Mouse (Mus musculus): ENCODE measurements around the gene Rimbp3.

DNA sequence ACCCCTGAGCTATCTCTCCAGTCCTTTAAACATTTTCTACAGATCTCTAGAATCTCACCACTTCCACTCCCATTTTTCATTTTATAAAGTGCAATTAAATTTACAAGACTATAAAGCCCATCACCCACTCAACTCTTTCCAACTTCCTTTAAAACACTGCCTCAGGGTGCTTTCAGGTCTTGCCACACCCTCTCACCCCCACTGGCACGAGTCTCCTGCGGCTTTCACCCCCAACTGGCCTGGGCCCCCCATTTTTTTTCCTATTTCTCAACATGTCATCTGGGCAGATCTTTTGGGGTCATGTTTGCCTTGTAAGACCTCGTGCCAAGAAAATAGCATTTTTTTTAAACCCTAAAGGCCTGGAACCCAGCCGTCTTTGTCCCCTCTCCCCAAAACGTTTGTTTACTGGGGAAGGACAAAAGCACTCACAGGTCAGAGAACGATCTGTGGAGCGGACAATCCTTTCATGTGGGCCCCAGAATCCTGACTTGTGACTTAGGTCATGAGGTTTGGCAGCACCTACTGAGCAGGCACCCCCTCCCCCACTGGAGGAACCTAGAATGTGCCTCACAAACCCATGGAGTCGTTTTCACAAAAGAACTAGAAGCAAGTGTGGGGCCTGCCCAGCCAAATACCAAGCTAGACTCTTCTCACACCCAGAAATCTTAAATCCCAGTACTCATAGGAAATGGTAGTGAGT, 8.7 kb downstream of the Rimbp3 start:
- no peak for TF ChIP-seq CTCF (conservative IDR thresholded peaks at IDR 0.05 in 1 of 2, IDR thresholded peaks at IDR 0.05 in 1 of 2; ENCODE audit: low read depth in 2 of 2, low read length in 2 of 2)
- no peak for TF ChIP-seq EP300 (IDR thresholded peaks at IDR 0.05; ENCODE audit: low read length)
- TF ChIP-seq TCF12 (IDR thresholded peaks at IDR 0.05; ENCODE audit: low read depth, low read length): no peak
- TF ChIP-seq E2F4 (IDR thresholded peaks at IDR 0.05; ENCODE audit: insufficient replicate concordance, low read depth, low read length): no peak
- TF ChIP-seq ZMIZ1 (IDR thresholded peaks at IDR 0.05; ENCODE audit: low read depth, low read length): no peak
- no peak for TF ChIP-seq MAX (IDR thresholded peaks at IDR 0.05; ENCODE audit: low read length)
- no peak for TF ChIP-seq ZNF384 (IDR thresholded peaks at IDR 0.05; ENCODE audit: low read depth, low read length)
- TF ChIP-seq RCOR1 (conservative IDR thresholded peaks at IDR 0.05; ENCODE audit: low read depth, low read length): no peak
- TF ChIP-seq POLR2A (IDR thresholded peaks at IDR 0.05; ENCODE audit: low read depth, low read length): no peak
- TF ChIP-seq ZKSCAN1 (IDR thresholded peaks at IDR 0.05; ENCODE audit: borderline replicate concordance, low read depth, low read length): no peak
- TF ChIP-seq NRF1 (IDR thresholded peaks at IDR 0.05; ENCODE audit: low read depth, low read length): no peak
- TF ChIP-seq SMC3 (IDR thresholded peaks at IDR 0.05; ENCODE audit: low read depth, low read length): no peak
- no peak for TF ChIP-seq ZC3H11A (IDR thresholded peaks at IDR 0.05; ENCODE audit: low read depth, low read length)
